Mouse (Mus musculus): Measurements from ENCODE around the gene Ube4b. TPM values are rescaled to one million over a fixed set of nuclear protein-coding genes. Genes with fewer than 3 reads are reported as not detected.
"Not testable (repeated sequence)": the region's sequence is repeated elsewhere in the genome, so short reads cannot be mapped to it uniquely, and the experiment has no call there.

Ube4b gene
- total RNA-seq, 2 experiments from 2014 or later = 26.3 to 31.7 TPM

DNA sequence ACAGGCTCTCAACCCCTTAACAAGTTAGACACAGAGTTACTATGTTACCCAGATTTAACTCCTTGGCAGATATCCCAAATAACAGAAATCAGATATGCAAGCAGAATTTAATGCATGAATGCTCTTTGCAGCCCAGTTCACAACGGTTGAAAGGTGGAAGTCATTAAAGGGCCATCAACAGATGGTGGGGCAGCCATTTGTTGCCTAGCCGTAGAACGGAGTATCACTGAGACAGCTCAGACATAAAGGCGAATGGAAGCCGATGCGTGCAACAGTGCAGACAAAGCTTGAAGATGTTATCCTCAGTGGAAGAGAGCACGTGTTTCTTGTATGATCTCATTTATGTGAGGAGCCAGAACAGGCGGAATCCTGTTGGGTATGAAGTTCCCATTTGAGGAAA, 14.0 kb upstream of the Ube4b start:
- ATAC-seq (ENCODE audit: poor library complexity, severe bottlenecking) = no peak

- ATAC-seq (ENCODE audit: poor library complexity, severe bottlenecking) = not testable (repeated sequence)
These were observed 5.3 kb upstream of the Ube4b start for GRCm38 (mm10) chr4:149431887-149432286.

DNA sequence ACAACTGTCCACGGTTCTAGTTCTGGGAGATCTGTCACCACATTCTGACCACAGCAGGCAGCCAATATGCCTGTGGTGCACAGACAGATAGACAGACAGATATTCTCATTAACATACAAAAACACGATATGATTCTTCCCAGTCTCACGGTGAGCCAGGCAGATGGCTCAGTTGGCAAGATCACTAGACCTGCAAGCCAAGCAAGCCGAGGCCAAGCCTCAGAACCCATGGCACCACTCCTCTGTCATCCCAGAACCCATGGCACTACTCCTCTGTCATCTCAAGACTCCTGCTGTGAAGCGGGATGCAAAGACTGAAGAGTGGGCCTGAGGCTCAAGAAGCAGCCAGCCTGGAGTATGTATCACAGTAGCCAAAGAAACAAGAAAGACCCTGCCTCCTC, 3.0 kb upstream of the Ube4b start:
- no peak for ATAC-seq (ENCODE audit: poor library complexity, severe bottlenecking)

DNA sequence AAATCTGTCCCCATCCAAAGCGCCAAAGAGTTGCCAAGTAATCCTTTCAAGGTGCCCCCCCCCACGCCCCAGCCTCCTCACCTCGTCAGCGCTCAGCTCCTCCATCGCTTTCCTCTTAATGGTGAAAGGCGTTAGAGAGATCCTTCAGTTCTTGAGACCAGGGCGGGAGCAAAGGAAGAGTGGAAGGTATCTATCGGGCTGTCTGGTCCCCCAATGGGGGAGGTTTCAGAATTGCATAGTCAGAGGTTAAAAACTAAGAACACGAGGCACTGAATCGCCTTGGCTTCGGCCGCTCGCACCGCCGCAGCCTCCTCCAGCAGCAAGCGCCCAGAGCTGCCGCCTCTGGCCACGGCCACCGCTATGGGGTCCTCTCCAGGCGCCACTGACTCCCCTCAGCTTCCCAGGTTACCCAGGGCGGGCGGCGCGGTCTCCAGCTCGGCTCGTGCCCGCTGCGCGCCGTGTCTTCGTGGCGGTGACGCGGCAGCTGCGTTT, 702 bp downstream of the Ube4b start:
- ATAC-seq (ENCODE audit: poor library complexity, severe bottlenecking) = peak; percentile 19; the same call in 1 of the 2 replicates

GRCm38 (mm10) chr4:149424755-149425154, 1.8 kb downstream of the Ube4b start:
- ATAC-seq (ENCODE audit: poor library complexity, severe bottlenecking) = no peak

- no peak for ATAC-seq (ENCODE audit: poor library complexity, severe bottlenecking)
These were observed 8.6 kb downstream of the Ube4b start for GRCm38 (mm10) chr4:149417854-149418365.

DNA sequence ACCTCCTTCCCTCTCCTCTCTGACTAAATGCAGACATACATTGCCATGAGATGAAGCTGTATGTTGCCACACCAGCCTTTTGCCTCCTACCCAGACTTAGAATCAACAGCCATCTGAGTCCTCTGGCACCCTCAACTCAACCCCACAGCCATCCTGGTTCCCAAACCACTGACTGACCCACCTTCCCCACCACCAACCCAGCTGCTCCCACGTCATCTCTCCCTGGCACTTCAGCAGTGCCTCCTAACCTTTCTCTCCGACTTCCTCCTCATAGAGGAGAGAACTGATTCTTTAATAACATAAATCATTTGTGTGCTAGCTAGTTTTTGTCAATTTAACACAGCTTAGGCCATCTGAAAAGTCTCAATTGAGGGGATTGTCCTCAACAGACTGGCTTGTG, 9.6 kb downstream of the Ube4b start:
- no peak for ATAC-seq (ENCODE audit: poor library complexity, severe bottlenecking)

GRCm38 (mm10) chr4:149416417-149416816, 10.1 kb downstream of the Ube4b start:
- no peak for ATAC-seq (ENCODE audit: poor library complexity, severe bottlenecking)

DNA sequence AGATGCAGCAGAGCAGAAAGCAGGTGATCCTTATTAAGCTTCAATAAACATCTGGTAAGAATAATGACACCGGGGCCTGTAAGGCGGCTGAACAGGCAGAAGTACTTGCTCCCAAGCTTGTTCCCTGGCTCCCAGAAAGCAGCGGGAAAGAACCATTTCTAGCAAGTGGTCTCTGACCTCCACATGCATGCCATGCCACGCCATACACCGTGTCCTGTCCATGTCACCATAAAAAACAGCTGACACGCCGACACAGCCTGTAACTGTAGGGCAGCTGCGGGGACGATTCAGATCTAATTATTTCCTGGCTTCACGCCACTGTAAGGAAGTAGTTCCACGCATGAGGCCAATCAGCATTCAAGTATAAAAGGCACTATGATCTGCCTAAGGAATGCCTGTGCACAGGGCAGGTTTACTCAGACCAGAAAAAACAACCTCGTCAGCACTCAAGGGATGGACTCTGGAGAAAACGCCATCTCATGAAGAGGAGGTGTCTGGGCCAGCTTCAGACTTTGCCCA, 10.8 kb downstream of the Ube4b start:
- ATAC-seq (ENCODE audit: poor library complexity, severe bottlenecking) = no peak

- no peak for ATAC-seq (ENCODE audit: poor library complexity, severe bottlenecking)
These were observed 12.3 kb downstream of the Ube4b start for GRCm38 (mm10) chr4:149414259-149414658.

DNA sequence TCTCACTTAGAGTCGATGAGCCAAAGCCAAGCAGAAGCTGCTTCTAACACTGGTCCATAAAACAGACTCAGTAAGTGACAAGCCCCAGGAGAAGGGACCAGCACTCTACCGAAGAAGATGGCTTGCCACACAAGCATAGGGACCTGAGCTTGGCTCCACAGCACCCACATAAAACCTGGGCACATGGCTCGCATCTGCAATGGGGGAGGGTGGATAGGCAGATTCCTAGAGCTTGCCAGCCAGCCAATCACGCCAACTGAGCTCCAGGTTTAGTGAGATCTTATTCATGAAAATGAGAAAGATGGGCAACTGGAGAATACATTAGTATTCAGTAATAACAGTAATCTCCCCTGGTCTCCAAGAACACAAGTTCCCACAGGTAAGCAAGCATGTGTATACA, 16.8 kb downstream of the Ube4b start:
- no peak for ATAC-seq (ENCODE audit: poor library complexity, severe bottlenecking)

GRCm38 (mm10) chr4:149408331-149408730, 18.2 kb downstream of the Ube4b start:
- ATAC-seq (ENCODE audit: poor library complexity, severe bottlenecking) = no peak

GRCm38 (mm10) chr4:149407461-149407860, 19.1 kb downstream of the Ube4b start:
- ATAC-seq (ENCODE audit: poor library complexity, severe bottlenecking) = no peak

DNA sequence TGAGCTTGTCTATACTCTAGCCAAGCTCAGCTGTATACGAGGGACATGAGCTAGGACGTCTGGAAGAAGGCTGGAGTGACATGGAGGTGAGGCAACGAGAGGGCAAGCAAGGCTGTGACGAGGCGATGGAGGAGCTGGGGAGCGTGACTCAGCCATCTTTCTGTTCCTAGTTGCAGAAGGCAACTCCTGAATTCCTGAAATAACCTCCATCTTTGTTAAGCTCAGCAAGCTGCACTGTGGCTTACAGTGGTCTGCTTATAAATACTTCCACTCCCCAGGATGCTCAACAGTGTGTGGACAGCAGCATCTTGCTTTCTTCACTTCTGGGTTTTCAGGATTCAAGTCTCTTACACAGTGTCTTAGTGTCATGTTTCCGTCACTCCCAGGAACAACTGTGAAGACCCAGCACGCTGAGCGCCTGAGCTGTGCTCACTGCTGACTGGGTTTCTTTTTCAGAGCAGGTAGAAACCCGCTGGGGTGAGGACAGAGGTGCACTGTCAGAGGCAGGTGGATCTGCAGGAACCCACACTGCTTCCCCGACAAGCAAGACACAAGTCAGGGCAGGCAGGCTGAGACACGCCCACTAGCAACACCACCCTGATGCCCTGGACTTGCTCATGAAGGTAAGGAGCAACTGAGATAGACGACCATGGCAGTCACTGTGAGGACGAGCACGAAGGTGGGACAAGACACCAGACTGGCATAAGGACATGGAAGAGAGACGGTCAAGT, 20.7 kb downstream of the Ube4b start:
- ATAC-seq (ENCODE audit: poor library complexity, severe bottlenecking) = no peak

DNA sequence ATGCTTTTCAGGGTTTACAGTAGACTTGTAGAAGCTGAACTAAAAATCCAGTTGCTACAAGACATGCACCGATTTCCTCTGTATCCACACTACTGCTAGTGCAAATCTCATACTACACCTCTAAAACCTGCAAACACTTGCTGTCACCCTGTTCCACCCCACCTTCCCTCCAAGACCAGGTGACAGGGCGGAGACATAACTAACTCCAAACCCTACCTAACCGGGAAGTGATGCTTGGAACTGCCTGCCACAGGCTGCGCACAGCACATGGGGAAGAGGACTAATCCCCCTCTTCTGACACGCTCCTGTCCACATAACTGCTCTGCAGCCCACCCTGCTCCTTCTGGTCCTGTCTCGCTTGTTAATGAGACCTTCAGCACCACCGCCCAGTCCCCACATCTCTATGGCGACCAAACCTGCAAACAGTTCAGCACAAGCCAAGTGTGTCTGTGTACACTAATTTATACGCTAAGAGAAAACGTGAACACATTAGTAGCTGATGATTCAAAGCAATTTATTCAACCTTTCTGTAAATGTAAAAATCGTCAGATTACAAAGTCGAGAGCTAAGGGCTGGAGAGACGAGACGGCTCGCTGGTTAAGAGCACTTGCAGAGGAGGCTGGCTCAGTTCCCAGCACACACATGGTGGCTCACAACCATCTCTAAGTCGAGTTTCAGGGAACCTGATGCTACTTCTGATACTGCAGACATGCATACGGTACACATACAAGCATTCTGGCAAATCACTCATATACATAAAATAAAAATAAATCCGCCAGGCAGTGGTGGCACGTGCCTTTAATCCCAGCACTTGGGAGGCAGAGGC, 21.7 kb downstream of the Ube4b start:
- no peak for ATAC-seq (ENCODE audit: poor library complexity, severe bottlenecking)

DNA sequence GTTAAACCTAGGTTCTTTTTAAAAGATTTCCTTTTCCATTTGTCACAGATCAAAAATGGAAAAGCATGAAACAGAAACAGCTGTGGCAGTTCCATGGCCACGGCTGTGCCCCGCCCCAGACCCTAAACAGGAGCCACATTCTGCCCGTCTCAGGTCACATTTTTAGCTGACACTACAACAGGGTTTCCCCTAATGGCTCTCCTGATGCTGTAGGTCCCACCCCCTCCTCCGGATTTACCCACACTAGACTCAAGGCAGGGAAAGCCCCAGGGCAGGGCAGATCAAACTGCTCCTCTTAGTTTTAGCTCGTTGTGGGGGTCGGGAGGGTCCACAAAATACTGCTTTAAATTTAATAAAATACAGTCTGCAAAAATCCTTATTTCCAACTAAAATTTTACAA, 23.5 kb downstream of the Ube4b start:
- ATAC-seq (ENCODE audit: poor library complexity, severe bottlenecking) = no peak

- no peak for ATAC-seq (ENCODE audit: poor library complexity, severe bottlenecking)
These were observed 25.0 kb downstream of the Ube4b start for GRCm38 (mm10) chr4:149401591-149401982.

- no peak for ATAC-seq (ENCODE audit: poor library complexity, severe bottlenecking)
These were observed 25.5 kb downstream of the Ube4b start for GRCm38 (mm10) chr4:149400878-149401590.

DNA sequence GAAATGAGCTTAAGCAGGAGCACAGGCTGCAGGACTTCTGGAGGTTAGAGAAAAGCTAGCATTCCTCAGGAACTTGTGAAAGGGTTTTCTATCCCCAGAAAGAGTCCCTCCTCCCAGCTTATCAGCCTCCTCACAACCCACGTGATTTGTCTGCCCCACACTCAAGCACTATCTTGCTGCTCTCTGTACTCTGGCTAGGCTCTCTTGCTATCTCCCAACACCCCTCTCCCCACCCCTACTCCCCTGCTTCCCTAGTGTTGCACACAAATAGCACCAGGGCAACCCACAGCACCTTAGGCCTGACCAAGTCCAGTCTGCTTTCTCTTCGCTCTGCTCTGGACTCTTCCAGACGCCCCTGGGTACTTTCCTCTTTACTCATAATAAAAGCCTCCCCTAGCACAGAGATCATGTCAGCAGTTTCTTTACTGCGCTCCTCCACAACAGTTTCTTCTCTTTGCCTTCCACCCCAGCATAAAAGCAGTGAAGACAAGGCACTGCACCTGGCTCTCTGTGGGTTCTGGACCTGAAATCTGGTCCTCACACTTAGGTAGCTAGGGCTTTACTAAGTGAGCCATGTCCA, 27.1 kb downstream of the Ube4b start:
- ATAC-seq (ENCODE audit: poor library complexity, severe bottlenecking) = no peak; the same call in 1 of the 2 replicates

DNA sequence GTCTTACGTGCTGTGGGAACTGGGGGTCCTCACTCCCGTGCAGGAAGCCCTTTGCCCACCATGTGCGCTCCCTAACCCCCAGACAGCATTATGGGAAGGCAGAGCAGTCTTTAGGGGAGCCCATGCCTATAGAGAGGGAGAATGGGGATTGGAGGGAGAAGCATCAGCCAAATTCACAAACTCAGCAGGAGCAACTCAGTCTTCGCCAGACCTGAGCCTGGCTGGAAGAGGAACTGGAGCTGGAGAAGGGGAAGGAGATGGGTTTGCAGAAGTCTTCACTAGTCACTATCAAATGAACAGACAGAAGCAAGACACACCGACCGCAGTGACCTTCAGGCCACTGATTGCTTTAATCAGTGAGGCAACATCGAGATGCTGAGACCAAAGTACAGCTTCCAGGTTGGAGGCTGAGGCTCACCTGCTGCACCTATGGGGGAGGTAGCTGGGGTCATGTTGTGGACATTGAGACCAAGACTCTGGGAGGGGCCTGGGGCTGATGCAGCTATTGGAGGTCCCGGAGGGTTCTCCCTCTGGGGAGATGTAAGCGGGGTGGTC, 28.3 kb downstream of the Ube4b start:
- peak; percentile 51; the same call in 1 of the 2 replicates for ATAC-seq (ENCODE audit: poor library complexity, severe bottlenecking)

Data from megakaryocyte, adult 5-6 weeks (primary cell).